Mouse (Mus musculus): ENCODE measurements around the gene 2010003K11Rik.

The 2010003K11Rik gene

DNA sequence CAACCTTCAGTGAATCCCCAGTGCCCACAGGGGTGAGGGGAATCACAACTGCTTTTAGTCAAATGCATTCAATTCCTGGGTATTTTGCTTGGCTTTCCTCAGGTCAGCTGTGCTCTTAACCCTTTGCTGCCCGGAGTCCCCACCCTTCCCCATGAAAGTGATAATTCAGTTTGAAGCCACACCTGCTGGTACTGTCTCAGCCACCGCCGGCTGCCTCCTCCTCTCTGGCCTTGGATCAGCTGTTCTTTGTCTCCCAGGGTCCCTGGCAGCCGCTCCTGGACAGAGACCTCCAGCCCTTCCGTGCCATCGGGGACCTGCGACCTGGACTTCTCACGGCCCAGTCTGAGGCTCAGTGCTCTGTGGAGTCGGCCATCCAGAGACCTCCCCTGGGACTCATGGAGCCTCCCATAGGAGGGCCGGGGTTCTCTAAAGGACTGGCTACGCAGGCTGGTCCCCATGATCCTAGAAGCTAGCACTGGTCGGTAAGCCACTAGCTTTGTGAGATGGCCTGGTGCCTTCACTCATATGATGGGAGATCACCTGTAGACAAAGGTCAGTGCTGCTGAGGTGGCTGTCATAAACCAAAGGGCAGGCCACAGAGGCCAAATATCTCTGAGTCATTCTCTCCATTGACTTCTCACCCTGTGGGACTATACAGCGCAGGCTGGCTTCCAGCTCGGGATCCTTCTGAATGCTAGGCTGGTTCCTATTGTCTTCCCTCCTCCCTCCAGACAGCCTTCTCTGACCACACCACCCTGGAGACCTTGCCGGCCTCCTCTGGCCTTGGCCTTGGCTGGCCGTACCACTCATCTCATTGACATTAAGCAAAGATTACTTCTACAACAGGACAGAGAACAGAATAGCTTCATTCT lies at the start of gene 2010003K11Rik:
Gene 2010003K11Rik, minus strand, starts transcription at position 522 of the 872 bp plus-strand sequence.
- no peak for DNase-seq (ENCODE audit: low read depth, low spot score)

DNA sequence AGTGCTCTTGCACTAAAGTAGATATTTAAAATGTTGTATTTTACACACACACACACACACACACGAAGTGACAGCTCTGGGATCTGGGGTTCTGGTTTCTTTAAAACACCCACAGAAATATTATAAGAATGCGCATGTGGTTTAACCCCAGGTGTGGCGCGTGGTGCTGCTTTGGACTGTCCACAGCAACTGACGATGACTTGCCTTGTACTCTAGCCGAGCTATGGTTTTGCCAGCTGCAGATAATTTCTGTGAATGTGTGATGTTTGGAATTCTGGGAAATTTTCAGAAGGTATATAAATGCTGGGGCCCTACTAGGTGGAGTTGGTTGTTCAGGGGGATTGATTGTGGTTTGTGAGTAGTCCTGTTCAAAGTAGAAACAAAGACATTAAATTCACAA lies 49.4 kb upstream of the 2010003K11Rik start:
- no peak for DNase-seq (ENCODE audit: low read depth, low spot score)

DNA sequence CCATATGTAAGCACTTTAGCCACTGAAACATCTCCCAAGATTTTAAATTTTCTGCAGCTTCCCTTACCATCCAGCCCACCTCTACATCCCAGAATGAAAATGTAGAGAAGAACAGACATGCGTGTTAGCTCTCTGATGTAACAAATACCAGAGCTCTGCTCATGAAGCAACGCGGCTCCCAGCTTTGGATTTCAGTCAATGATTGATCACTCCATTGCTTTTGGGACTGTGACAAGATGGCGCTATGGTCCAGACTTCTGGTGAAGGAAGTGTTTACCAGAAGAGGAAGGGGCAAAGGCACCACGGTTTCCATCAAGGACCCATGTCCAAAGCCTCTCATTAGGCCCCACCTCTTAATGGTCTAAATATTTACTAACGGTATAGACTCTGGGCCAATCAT lies 47.5 kb upstream of the 2010003K11Rik start:
- no peak for DNase-seq (ENCODE audit: low read depth, low spot score)

DNA sequence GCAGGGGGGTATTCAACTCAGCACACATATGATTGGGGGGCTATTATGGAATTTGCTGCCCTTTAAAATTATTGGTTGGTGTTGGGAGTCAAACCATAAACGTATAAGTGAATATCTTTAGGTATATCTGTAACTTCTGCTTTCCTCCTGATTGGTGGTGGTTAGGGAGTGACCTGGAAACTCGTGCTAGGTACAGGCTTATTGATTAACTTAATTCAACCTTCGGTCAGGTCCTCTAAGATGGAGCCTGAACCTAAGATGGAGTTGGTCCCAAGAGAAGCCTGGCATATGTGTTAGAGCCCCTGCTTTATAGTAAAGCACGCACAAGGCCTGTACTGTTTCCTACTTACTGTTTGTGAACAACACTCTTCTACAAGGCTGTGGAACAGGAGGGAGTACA lies 46.7 kb upstream of the 2010003K11Rik start:
- no peak for DNase-seq (ENCODE audit: low read depth, low spot score)

DNA sequence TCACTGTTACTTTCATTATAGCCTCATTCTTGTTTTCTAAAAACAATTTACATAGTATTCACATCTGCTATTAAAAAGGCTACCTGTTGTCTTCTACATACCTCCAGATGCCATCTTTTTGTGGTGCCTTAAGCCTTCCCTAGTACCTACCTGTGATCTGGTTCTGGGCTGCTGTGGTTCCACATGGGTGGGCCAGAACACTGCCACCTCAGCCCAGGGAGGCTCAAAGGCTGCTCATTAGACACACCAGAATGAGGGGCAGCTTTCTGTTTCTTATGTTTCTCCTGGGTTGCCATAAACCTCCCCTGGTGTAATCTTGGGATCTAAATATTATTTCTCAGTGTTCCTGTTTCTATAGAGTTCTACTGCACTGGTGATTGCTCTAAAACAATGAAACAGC lies 43.7 kb upstream of the 2010003K11Rik start:
- DNase-seq (ENCODE audit: low read depth, low spot score) = no peak

DNA sequence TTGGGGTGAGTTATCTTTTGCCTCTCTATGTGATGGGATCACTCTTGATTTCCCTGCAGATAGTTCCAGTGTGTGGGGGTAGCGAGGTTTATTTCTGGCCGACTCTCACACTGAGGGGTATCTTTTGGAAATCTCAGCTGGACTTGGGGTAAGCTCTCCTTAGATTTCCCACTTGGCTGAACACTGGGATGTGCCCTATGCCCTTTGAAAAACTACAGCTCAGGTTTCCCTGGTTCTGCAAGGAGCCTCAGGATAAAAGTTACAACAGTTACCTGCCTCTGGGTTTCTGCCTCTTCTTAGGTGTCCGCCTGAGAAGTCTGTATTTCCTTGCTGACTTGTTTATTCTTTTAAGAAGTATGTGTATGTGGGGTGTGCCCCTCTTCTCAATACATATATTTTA lies 42.6 kb upstream of the 2010003K11Rik start:
- DNase-seq (ENCODE audit: low read depth, low spot score) = no peak

DNA sequence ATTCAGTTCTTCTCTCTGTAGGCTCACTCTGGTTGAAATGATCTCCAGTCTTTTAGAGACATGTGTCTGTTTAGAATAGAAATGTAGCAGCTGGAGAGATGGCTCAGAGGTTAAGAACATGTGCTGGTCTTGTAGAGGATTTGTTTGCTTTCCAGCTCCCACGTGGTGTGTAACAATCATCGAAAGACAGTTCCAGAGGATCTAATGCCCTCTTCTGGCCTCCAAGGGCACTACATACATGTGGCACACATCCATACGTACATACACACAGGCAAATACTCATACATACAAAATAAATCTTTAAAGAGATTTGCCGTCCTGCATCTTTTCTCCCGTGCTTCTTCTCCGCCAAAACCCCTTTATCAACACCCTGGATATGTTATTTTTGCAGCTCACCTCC lies 41.9 kb upstream of the 2010003K11Rik start:
- DNase-seq (ENCODE audit: low read depth, low spot score) = peak; percentile 69

DNA sequence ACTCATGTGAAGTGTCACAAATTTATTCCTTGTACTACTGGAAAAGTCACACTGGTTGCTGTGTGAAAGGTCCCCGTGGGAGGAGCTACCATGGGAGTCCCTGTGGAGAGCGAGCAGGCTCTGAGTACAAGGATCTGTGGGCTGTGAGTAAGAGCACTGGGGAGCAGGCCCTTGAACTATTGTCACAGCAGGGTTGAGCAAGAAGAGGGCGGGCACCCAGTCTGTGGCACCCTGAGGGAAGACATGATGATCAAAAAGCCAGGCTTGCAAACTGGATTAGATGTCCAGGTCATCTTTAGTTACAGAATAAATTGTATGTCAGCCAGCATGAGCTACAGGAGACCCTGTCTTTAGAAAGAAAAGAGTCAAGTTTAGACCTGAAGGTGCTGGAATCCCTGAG lies 38.2 kb upstream of the 2010003K11Rik start:
- no peak for DNase-seq (ENCODE audit: low read depth, low spot score)

DNA sequence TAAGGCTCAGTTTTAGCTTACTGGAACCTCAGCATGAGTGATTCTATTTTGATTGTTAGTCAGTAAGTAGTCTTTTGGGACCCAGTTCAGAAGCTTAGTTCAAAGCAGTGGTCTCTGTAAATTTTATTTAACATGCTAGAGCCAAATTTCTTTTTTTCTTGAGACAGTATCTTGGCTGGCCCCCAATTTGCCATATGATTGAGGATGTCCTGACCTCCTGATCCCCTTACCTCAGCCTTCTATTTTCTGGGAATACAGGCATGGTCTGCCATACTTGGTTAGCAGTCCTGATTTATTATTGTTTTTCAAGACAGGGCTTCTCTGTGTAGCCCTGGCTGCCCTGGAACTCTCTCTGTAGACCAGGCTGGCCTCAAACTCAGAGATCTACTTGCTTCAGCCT lies 37.5 kb upstream of the 2010003K11Rik start:
- DNase-seq (ENCODE audit: low read depth, low spot score) = no peak

DNA sequence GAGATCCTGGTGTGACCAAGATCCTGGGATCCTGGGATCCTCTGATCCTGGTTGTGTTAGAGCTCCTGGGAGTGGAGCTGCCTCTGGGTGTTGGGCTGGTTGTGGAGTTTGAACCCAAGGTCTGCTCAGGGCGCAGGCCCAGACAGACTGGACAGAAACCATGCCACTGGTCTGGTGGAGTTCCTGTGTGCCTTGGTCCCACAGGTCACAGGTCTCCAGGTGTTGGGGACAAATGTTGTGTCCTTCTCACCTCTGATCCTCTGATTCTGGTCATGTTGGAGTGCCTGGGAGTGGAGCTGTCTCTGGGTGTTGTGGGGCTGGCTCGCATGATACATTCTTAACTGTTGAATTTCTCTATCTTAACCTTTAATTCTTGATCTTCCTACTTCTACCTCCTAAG lies 36.3 kb upstream of the 2010003K11Rik start:
- DNase-seq (ENCODE audit: low read depth, low spot score) = no peak

DNA sequence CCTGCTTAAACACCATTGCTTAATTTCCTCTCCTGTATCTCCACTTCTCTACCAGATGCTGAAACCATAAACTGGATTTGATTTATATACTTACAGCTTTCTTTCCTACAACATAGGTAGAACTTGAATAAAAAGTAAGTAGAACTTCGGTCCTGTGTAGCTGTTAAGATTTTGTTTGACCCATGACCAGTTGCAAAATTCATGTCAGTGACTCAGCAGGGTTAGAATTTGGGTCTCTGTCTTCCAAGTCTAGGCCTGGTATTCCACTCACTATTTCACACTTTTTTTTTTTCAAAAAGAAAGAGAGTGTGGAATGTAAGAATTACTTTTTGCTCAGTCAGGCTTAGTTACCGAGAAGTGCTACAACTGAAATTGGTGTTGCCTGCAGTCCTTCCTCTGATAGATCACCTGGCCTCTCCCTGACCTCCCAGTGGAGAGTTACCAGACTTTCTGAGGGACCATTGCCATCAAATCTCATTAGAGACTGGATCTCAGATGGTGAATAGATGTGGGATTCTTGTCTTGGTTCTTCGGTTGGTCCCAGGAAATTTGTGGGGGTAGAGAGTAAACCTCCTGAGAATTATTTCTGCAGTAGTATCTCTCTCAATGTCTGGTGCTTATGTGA lies 23.2 kb upstream of the 2010003K11Rik start:
- DNase-seq (ENCODE audit: low read depth, low spot score) = no peak

DNA sequence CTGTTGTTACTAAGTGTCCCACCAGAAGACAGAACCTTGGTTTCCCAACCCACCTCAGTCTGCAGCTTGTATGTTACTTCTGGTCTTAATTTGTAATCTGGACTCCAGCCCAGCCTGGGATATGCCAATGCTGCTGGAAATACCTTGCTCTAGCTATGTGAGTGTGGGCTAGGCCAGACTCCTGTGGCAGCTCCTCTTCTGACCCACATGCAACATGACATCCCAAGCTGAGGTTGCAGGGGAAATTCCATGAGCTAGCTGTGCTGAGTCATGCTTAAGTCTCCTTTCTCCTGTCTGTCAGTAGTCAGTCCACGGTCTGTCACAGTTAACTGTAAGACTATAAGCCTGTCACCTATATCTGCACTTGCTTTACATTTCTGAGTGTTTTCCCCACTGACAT lies 19.1 kb upstream of the 2010003K11Rik start:
- DNase-seq (ENCODE audit: low read depth, low spot score) = no peak

DNA sequence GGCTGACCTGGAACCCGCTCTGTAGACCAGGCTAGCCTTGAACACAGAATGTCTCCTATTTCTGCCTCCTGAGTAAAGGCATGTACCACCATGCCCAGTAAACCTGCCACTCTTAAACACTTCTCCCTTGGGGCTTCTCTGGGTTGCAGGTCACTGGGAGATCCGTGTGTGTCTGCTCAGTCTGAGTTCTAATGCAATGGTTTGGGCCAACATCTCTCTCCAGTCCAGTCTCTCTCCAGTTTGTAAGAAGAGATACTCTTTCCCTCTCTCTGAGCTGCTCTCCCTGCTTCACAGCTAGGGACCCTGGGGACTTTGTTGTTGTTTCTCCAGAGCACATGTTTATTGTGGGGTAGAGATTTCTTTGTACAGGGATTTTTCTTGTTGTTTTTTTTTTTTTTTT lies 17.9 kb upstream of the 2010003K11Rik start:
- DNase-seq (ENCODE audit: low read depth, low spot score) = no peak

DNA sequence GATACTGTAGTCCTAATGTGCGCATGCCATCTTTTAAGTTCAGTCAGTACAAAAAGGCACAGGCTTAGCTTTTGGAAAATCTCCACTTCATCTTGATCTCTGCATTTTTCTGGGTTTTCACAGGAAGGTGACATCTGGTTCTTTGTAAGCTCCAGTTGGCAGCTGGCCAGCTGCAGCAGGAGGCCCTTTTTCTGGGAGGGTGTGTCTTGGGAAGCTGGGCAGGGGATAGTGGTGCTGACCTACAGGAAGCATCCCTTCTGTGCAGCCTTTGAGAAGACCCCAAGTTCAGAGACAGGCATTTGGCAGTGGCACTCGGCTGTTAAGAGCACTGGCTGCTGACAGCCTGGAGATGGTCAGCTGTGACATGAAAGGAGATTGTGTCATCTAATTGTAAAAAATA lies 17.4 kb upstream of the 2010003K11Rik start:
- no peak for DNase-seq (ENCODE audit: low read depth, low spot score)

DNA sequence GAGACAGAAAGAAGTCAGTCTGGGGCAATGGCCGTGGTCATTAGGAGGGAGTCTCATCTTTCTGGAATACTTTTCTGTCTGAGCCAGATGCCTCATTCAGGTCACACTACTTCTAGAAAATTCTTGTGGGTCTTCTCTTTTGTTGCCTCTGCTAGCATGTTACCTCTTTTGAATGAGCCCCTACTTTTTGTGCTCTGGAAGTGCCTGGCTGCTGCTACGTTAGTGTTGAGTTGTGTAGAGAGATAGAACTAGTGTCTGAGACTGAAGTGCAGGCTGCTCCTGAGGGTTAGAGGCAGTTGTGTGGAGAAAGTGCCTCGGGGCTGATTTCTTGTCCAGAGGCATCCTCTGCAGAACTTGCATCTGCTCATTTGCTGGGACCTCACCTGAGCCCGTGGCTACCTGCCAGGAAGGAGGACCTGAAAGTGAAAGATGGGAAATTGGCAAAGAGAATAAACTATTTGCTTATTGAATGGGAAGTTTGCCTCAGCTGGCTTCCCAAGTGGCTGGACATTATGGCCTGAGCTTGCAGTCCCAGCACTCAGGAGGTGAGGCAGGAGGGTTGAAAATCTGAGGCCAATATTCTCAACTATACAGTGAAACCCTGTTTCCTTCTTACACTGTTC lies 15.0 kb upstream of the 2010003K11Rik start:
- DNase-seq (ENCODE audit: low read depth, low spot score) = no peak

DNA sequence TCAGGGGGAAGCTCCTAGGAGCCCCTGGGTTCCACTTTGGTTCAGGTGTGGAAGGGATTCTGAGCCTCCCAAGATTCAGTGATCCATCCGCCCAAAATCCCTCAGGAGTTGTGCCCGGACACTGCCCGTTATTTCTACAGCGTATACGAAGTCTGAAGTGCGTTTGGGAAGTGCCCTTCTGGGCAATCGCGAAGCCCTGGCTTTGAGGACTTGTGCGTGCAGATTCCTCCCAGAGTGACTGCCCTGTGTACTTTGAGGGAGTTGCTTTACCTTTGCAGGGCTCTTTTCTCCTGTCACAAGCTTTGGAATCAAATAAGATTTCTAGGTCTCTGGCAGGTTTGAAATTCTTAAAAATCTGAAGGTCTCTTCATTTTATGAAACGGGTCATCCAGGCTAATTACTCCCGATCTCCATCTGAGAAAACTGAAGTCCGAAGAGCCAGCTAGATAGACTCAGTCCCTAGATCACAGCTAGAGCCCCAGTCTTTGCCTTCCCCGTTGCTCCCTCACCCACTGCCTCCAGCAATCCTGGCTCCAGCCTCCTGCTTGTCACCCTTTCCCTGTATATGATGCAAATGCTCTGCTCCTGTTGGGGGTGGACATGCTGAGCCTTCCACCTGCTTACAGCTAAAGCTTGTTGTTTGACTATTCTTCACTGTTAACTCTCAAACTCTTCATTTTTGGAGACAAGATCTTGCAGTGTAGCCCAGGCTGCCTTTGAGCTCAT lies 12.9 kb upstream of the 2010003K11Rik start:
- no peak for DNase-seq (ENCODE audit: low read depth, low spot score)

DNA sequence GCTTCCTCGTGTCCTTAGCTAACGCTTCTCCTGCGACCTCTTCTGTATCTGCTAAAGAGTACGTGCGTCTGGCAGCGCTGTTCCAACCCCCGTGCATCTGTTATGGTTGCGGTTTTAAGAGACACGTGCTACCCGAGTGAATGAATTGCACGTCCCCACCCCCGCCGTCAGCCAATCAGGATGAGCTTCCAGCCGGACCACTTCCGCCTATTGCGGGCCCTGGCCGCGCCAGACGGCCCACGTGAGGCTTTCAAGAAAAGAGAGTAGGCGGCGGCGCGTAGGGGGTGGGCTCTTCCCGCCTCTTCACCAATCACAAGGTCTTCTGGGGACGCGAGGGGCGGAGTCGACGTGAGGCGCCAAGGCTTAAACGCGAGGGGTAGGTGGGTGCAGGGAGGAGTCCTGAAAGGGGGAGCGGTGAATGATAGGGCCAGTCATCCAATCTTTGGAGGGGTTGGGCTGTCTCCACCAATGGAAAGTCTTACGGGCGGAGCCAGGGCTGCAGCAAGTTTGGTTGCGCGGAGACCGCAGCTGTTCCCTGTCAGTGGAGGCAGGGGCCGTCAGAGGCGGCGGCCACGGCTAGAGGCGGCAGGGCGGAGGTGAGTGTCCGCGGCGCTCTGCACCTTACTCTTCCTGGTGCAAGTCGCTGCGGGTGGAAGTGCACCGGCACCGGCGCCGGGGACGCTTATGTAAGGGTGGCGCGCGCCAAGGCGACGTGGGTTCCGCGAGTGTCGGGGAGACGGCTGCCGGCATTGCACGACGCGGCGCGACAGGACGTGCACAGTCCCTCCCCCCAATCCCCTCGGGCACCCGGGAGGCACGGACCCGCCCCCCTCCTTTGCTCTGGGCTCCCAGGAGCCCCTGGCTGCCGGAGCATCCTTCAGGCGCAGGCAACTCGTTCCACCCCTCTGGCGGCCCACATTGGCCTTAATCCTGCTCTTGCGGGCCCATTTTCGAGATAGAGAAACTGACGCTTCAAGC lies 11.9 kb upstream of the 2010003K11Rik start, which contains the start of gene Pcx:
Gene Pcx, plus strand, starts transcription at position 487 of the 978 bp plus-strand sequence.
- DNase-seq (ENCODE audit: low read depth, low spot score) = peak; percentile 100

DNA sequence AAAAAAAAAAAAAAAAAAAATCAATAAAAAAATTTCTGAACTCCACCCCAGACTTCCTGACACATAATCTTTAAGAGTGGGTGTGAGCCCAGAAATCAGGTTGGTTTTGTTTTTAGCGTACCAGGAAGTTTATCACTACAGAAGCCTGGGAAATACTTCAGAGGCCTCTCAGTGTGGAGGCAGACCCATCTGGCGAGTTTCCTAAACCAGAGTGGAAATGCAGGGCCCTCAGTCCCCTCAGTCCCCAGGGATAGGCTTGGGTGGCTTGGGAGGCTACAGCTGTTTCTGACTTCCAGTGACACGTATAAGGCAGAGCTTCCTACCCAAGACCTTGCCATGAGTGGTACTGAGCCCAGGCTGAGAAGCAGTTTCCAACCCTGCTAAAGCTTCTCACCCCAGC lies 9.4 kb upstream of the 2010003K11Rik start:
- no peak for DNase-seq (ENCODE audit: low read depth, low spot score)

DNA sequence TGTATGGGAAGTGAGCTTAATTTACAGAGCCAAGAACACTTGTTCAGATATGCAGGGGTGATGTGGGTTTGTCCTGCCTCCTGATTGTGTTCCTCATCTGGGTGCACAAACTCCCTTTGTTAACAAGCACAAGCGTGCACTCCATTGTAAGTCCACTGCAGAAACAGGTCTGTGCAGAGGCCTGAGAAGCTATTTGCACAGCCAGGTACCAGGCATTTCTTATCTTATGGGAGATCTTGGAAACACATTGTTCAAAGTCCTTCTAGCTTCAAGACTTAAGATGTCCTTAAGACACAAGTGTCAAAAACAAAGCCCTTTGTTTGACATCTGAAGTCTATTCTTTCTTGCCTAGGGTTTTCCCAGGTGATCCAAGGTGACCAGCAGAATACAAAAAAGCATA lies 6.4 kb upstream of the 2010003K11Rik start:
- DNase-seq (ENCODE audit: low read depth, low spot score) = no peak

DNA sequence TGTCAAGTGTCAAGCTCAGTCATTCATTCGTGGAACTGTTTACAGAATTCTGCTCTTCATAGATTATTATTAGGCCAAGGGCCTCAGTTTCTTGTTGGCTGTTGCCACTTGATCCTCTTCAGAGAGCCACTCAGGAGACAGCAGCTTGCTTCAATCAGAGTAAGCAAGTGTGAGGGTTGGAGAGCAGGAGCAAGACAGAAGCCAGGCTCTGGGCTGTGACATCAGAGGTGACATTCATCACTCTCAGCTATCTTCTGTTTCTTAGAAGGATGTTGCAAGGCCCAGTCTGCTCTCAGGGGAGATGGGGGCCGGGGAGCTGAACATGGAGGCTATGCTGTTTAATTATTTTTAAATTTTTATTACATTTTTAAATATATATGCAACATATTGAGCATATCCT lies 4.3 kb upstream of the 2010003K11Rik start:
- DNase-seq (ENCODE audit: low read depth, low spot score) = no peak

Measured in ES-CJ7 (cell line).